Mouse (Mus musculus) left cerebral cortex, adult 2 months (tissue): ENCODE measurements around the gene Mogat2. TPM values are rescaled to one million over a fixed set of nuclear protein-coding genes. Genes with fewer than 3 reads are reported as not detected.

Experiments
- DNase-seq, 2 experiments: peaks; one replicate each; pipeline ENCODE4 v3.0.0; 2021 to 2022; ENCODE audit warnings: low spot score in 2 of 2, mixed read lengths in 1 of 2; ENCODE audit errors: extremely low spot score in 1 of 2
- H3K27ac ChIP-seq: fragments of 200-600 bp; 2 replicates; pipeline ENCODE4 v1.8.1; 2022
- H3K4me3 ChIP-seq: fragments of 200-600 bp; 2 replicates; pipeline ENCODE4 v1.8.1; 2022
- CTCF ChIP-seq: fragments of 200-600 bp; IDR thresholded peaks from 2 replicates; pipeline ENCODE4 v1.8.1; 2022; ENCODE audit warnings: antibody characterized with exemption, mild to moderate bottlenecking, moderate library complexity
- intact Hi-C: fragments of 180-260 bp; cut with DNase I; formaldehyde crosslinking; loops from one replicate; pipeline ENCODE4 v1.15.1; 2025
- total RNA-seq, 2 experiments: library from RNA; stranded (reverse); gene quantifications; 2 replicates each; pipeline ENCODE4 v1.2.3; 2021

The Mogat2 gene
- total RNA-seq, 2 experiments from 2014 or later = not detected

GRCm38 (mm10) chr7:99232571-99232970 lies 5.8 kb downstream of the Mogat2 start:
- DNase-seq = no peak
- Histone ChIP-seq H3K4me3 (no peak overlapping the region), H3K27ac (no peak overlapping the region)
- no peak; the same call in none of the 2 replicates for TF ChIP-seq CTCF
- intact Hi-C loops = no loop called here

- intact Hi-C loops = no loop called here
- no peak for DNase-seq
- TF ChIP-seq CTCF = no peak
These were observed 8.2 kb downstream of the Mogat2 start for GRCm38 (mm10) chr7:99230061-99230747.

GRCm38 (mm10) chr7:99229411-99229810 lies 9.0 kb downstream of the Mogat2 start:
- H3K4me3 ChIP-seq = no peak overlapping the region
- H3K27ac ChIP-seq = no peak overlapping the region
- peak in 1 of 2 experiments; percentile 36 for DNase-seq
- TF ChIP-seq CTCF = peak; percentile 59
- intact Hi-C loops = loop anchor here (10.0 kb wide), 1 partner anchor 55 kb away; no protein-coding TSS in a partner anchor

More at GRCm38 (mm10) chr7:99230061-99230747, 8.2 kb downstream of the Mogat2 start:
- Histone ChIP-seq H3K27ac (no peak overlapping the region), H3K4me3 (no peak overlapping the region)

- DNase-seq = no peak
- intact Hi-C loops = loop anchor here (10.0 kb wide), 1 partner anchor 56 kb away; no protein-coding TSS in a partner anchor
- no peak overlapping the region for H3K4me3 ChIP-seq
- TF ChIP-seq CTCF = no peak
- H3K27ac ChIP-seq = no peak overlapping the region
These were observed 9.6 kb downstream of the Mogat2 start for GRCm38 (mm10) chr7:99228825-99229224.

GRCm38 (mm10) chr7:99227267-99227666 lies 11.2 kb downstream of the Mogat2 start:
- no peak for TF ChIP-seq CTCF
- intact Hi-C loops = loop anchor here (10.0 kb wide), 1 partner anchor 58 kb away; no protein-coding TSS in a partner anchor
- DNase-seq = no peak
- H3K4me3 ChIP-seq = no peak overlapping the region
- H3K27ac ChIP-seq = no peak overlapping the region

- intact Hi-C loops = loop anchor here (10.0 kb wide), 1 partner anchor 58 kb away; no protein-coding TSS in a partner anchor
- Histone ChIP-seq H3K27ac (no peak overlapping the region), H3K4me3 (no peak overlapping the region)
- no peak for DNase-seq
- no peak for TF ChIP-seq CTCF
These were observed 11.8 kb downstream of the Mogat2 start for GRCm38 (mm10) chr7:99226662-99227061.

GRCm38 (mm10) chr7:99225421-99225820 lies 13.0 kb downstream of the Mogat2 start:
- no peak for DNase-seq
- no peak for TF ChIP-seq CTCF
- H3K27ac ChIP-seq = no peak overlapping the region
- H3K4me3 ChIP-seq = no peak overlapping the region
- intact Hi-C loops = loop anchor here (10.0 kb wide), 1 partner anchor 59 kb away; no protein-coding TSS in a partner anchor

GRCm38 (mm10) chr7:99224648-99225190 lies 13.7 kb downstream of the Mogat2 start:
- intact Hi-C loops = loop anchor here (10.0 kb wide), 1 partner anchor 60 kb away; no protein-coding TSS in a partner anchor
- DNase-seq = no peak
- H3K4me3 ChIP-seq = no peak overlapping the region
- TF ChIP-seq CTCF = no peak
- H3K27ac ChIP-seq = no peak overlapping the region

- no peak for DNase-seq
- intact Hi-C loops = loop anchor here (10.0 kb wide), 1 partner anchor 61 kb away; no protein-coding TSS in a partner anchor
- TF ChIP-seq CTCF = peak; percentile 43
- Histone ChIP-seq H3K27ac (no peak overlapping the region), H3K4me3 (no peak overlapping the region)
These were observed 14.2 kb downstream of the Mogat2 start for GRCm38 (mm10) chr7:99224225-99224624.

- intact Hi-C loops = no loop called here
- DNase-seq = no peak
- Histone ChIP-seq H3K4me3 (no peak overlapping the region), H3K27ac (no peak overlapping the region; the same call in 1 of the 2 replicates)
- no peak for TF ChIP-seq CTCF
These were observed 20.9 kb downstream of the Mogat2 start for GRCm38 (mm10) chr7:99217338-99218074.

GRCm38 (mm10) chr7:99215347-99215855 lies 23.0 kb downstream of the Mogat2 start:
- Histone ChIP-seq H3K27ac (no peak overlapping the region), H3K4me3 (no peak overlapping the region)
- DNase-seq = no peak
- intact Hi-C loops = no loop called here
- no peak for TF ChIP-seq CTCF
